Mouse (Mus musculus) stomach, embryonic 16.5 days (tissue): ENCODE measurements around the gene Ube2e1. TPM values are rescaled to one million over a fixed set of nuclear protein-coding genes. Genes with fewer than 3 reads are reported as not detected.
"Not testable (repeated sequence)": the region's sequence is repeated elsewhere in the genome, so short reads cannot be mapped to it uniquely, and the experiment has no call there.

Experiments
- ATAC-seq: fragments of 200-750 bp; cut with Nextera tagmentation; 2 replicates; pipeline ENCODE4 v1.8.0; 2017; ENCODE audit warnings: moderate number of reproducible peaks, moderate TSS enrichment; ENCODE audit not compliant: insufficient read depth, low FRiP score
- H3K27ac ChIP-seq: fragments of 300-500 bp; sonication (generic); 2 replicates; pipeline ENCODE4 v1.5.1; 2014; ENCODE audit warnings: low read length
- H3K27me3 ChIP-seq: fragments of 300-500 bp; sonication (generic); 2 replicates; pipeline ENCODE4 v1.6.1; 2014; ENCODE audit warnings: low read length, control low read depth, mixed read lengths; ENCODE audit not compliant: control insufficient read depth, insufficient read depth
- H3K36me3 ChIP-seq: fragments of 300-500 bp; sonication (generic); 2 replicates; pipeline ENCODE4 v1.6.1; 2014; ENCODE audit warnings: low read length; ENCODE audit not compliant: control insufficient read depth, insufficient read depth
- H3K4me1 ChIP-seq: fragments of 300-500 bp; sonication (generic); 2 replicates; pipeline ENCODE4 v1.6.1; 2014; ENCODE audit warnings: low read length, control low read depth, mixed read lengths; ENCODE audit not compliant: control insufficient read depth, insufficient read depth
- H3K4me2 ChIP-seq: fragments of 300-500 bp; sonication (generic); 2 replicates; pipeline ENCODE4 v1.6.1; 2014; ENCODE audit warnings: low read depth, low read length, mixed read lengths
- H3K4me3 ChIP-seq: fragments of 300-500 bp; sonication (generic); replicated peaks from 2 replicates; pipeline ENCODE4 v1.5.1; 2014; ENCODE audit warnings: mild to moderate bottlenecking, low read length
- H3K9ac ChIP-seq: fragments of 300-500 bp; sonication (generic); 2 replicates; pipeline ENCODE4 v1.6.1; 2014; ENCODE audit warnings: low read length
- H3K9me3 ChIP-seq: fragments of 300-500 bp; sonication (generic); replicated peaks from 2 replicates; pipeline ENCODE4 v1.6.1; 2016; ENCODE audit warnings: low read length, control low read depth; ENCODE audit not compliant: control insufficient read depth
- WGBS: fragments of 180-500 bp; shearing (Covaris S2); extraction: QIAGEN DNeasy Blood & Tissue Kit; methylation state at CpG from one replicate; pipeline ENCODE4 v1.1.7; 2014; 5-methylcytosine and 5-hydroxymethylcytosine counted together
- polyA plus RNA-seq: library from polyadenylated mRNA; unstranded; fragments of >200 nt; fragmentation: Nextera tagmentation; extraction: Ambion mirVana; gene quantifications from 2 replicates; pipeline ENCODE4 v1.2.1, GENCODE M21; 2015

Gene Ube2e1
- polyA plus RNA-seq, 1 experiment from 2014 or later: 132 TPM

GRCm38 (mm10) chr14:18274526-18274925 lies 57.1 kb downstream of the Ube2e1 start:
- Histone ChIP-seq H3K9ac (no peak overlapping the region), H3K36me3 (peaks cover 17% of the 10 kb centered on the region), H3K4me1 (no peaks in the 10 kb centered on the region), H3K9me3 (0 out of 2 replicates have a peak, but pooled peaks cover 2% of the 10 kb centered on the region), H3K27ac (no peak overlapping the region), H3K4me3 (no peak overlapping the region), H3K4me2 (no peak overlapping the region), H3K27me3 (no peaks in the 10 kb centered on the region)
- ATAC-seq: no peak
- 83% methylated on average over 1 of the region's 1 CpGs for WGBS

GRCm38 (mm10) chr14:18271666-18272065 lies 60.0 kb downstream of the Ube2e1 start:
- H3K4me3 ChIP-seq: peak overlapping the region; percentile 69
- no peaks in the 10 kb centered on the region for H3K27me3 ChIP-seq
- H3K27ac ChIP-seq: no peak overlapping the region
- no peaks in the 10 kb centered on the region for H3K9me3 ChIP-seq
- H3K9ac ChIP-seq: peak overlapping the region; percentile 84; the same call in 1 of the 2 replicates
- no peaks in the 10 kb centered on the region for H3K4me1 ChIP-seq
- WGBS: 6% methylated on average over 6 of the region's 7 CpGs
- peak overlapping the region; percentile 62 for H3K4me2 ChIP-seq
- peaks cover 12% of the 10 kb centered on the region for H3K36me3 ChIP-seq
- ATAC-seq: no peak

GRCm38 (mm10) chr14:18270529-18271441 lies 60.9 kb downstream of the Ube2e1 start, which contains the start of the genes Nkiras1 and Rpl15:
Gene Nkiras1 (plus strand): TSS chr14:18271136.
Gene Rpl15 (minus strand): TSS chr14:18271391.
- H3K4me1 ChIP-seq: no peaks in the 10 kb centered on the region
- peak within 1 kb of the TSS; percentile 69 for H3K4me3 ChIP-seq
- no peaks in the 10 kb centered on the region for H3K27me3 ChIP-seq
- H3K4me2 ChIP-seq: peak within 1 kb of the TSS; percentile 77
- peak within 1 kb of the TSS; percentile 84 for H3K9ac ChIP-seq
- ATAC-seq: peak; percentile 100
- H3K9me3 ChIP-seq: no peaks in the 10 kb centered on the region
- peak within 1 kb of the TSS; percentile 79 for H3K27ac ChIP-seq
- WGBS: under 1% methylated on average over 78 of the region's 78 CpGs
- peaks cover 12% of the 10 kb centered on the region for H3K36me3 ChIP-seq

- H3K36me3 ChIP-seq, ATAC-seq, H3K9me3 ChIP-seq, H3K27me3 ChIP-seq, H3K4me1 ChIP-seq: not testable (repeated sequence)
- Histone ChIP-seq H3K27ac (peak overlapping the region; percentile 60), H3K4me2 (peak overlapping the region; percentile 77), H3K4me3 (peak overlapping the region; percentile 69), H3K9ac (peak overlapping the region; percentile 83)
- WGBS: 0% methylated on average over 21 of the region's 24 CpGs
These were observed 61.6 kb downstream of the Ube2e1 start for GRCm38 (mm10) chr14:18269947-18270528.

- no peak overlapping the region for H3K27ac ChIP-seq
- no peaks in the 10 kb centered on the region for H3K27me3 ChIP-seq
- no peak overlapping the region for H3K4me3 ChIP-seq
- no peak overlapping the region for H3K9ac ChIP-seq
- H3K36me3 ChIP-seq: peaks cover 6% of the 10 kb centered on the region
- no peak overlapping the region for H3K4me2 ChIP-seq
- H3K4me1 ChIP-seq: no peaks in the 10 kb centered on the region
- ATAC-seq: no peak
- 45% methylated on average over 4 of the region's 4 CpGs for WGBS
- H3K9me3 ChIP-seq: no peaks in the 10 kb centered on the region
These were observed 68.2 kb downstream of the Ube2e1 start for GRCm38 (mm10) chr14:18263427-18263826.

GRCm38 (mm10) chr14:18261203-18261602 lies 70.5 kb downstream of the Ube2e1 start:
- Histone ChIP-seq H3K9me3 (no peaks in the 10 kb centered on the region), H3K27me3 (no peaks in the 10 kb centered on the region), H3K9ac (no peak overlapping the region), H3K4me3 (no peak overlapping the region), H3K4me2 (no peak overlapping the region), H3K4me1 (no peaks in the 10 kb centered on the region), H3K36me3 (no peaks in the 10 kb centered on the region), H3K27ac (no peak overlapping the region)
- WGBS: 88% methylated on average over 3 of the region's 3 CpGs
- ATAC-seq: no peak

- H3K27ac ChIP-seq: no peak overlapping the region
- no peak overlapping the region for H3K4me2 ChIP-seq
- ATAC-seq: no peak
- no peaks in the 10 kb centered on the region for H3K4me1 ChIP-seq
- no peak overlapping the region for H3K4me3 ChIP-seq
- H3K27me3 ChIP-seq: no peaks in the 10 kb centered on the region
- H3K36me3 ChIP-seq: no peaks in the 10 kb centered on the region
- H3K9me3 ChIP-seq: no peaks in the 10 kb centered on the region
- WGBS: 85% methylated on average over 21 of the region's 21 CpGs
- no peak overlapping the region for H3K9ac ChIP-seq
These were observed 89.0 kb downstream of the Ube2e1 start for GRCm38 (mm10) chr14:18242638-18243130.

- 85% methylated on average over 4 of the region's 4 CpGs for WGBS
- Histone ChIP-seq H3K4me2 (no peak overlapping the region), H3K27me3 (no peaks in the 10 kb centered on the region), H3K27ac (no peak overlapping the region), H3K9me3 (no peaks in the 10 kb centered on the region), H3K9ac (no peak overlapping the region), H3K36me3 (no peaks in the 10 kb centered on the region), H3K4me1 (peaks cover 3% of the 10 kb centered on the region; the same call in 1 of the 2 replicates), H3K4me3 (no peak overlapping the region)
- ATAC-seq: no peak
These were observed 89.9 kb downstream of the Ube2e1 start for GRCm38 (mm10) chr14:18241786-18242185.

GRCm38 (mm10) chr14:18240132-18240531 lies 91.5 kb downstream of the Ube2e1 start:
- no peak overlapping the region for H3K4me2 ChIP-seq
- H3K27me3 ChIP-seq: no peaks in the 10 kb centered on the region
- no peak overlapping the region for H3K9ac ChIP-seq
- WGBS: 62% methylated on average over 7 of the region's 7 CpGs
- ATAC-seq: no peak
- H3K4me1 ChIP-seq: peaks cover 3% of the 10 kb centered on the region; the same call in 1 of the 2 replicates
- H3K9me3 ChIP-seq: no peaks in the 10 kb centered on the region
- no peaks in the 10 kb centered on the region for H3K36me3 ChIP-seq
- no peak overlapping the region for H3K27ac ChIP-seq
- H3K4me3 ChIP-seq: no peak overlapping the region
